Mouse (Mus musculus): ENCODE data around the gene Tspan17. TPM values are rescaled to one million over a fixed set of nuclear protein-coding genes. Genes with fewer than 3 reads are reported as not detected.

Gene Tspan17
- polyA plus RNA-seq, 1 experiment from 2014 or later = 21.3 TPM

DNA sequence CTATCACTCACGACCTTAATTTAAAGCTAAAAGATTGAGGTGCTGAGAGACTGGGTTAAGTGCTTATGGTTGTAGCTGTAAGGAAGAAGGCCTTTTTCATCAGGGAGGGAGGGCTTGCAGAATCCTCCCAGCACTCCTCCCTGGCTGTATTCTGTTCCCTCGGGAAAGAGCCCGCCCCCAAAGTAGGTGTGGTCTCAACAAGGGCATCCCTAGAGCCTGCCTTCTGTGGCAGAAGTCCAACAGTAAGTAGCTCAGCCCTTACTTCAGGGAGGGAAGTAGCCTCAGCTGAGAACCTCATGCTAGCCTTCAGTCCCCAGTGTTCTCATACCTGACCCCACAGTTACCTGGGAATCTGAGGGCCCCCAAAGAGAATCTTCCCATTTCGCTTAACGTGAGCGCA is 39.3 kb downstream of the Tspan17 start:
- no peak overlapping the region for H3K4me2 ChIP-seq (ENCODE audit: low read depth)
- ATAC-seq (ENCODE audit: insufficient read depth, low FRiP score, low TSS enrichment) (no peak), DNase-seq (ENCODE audit: low spot score) (no peak)
- no peaks in the 10 kb centered on the region for H3K36me3 ChIP-seq (ENCODE audit: control insufficient read depth, insufficient read depth, low read length)
- H3K9ac ChIP-seq (ENCODE audit: low read length) = no peak overlapping the region
- no peak overlapping the region for H3K4me3 ChIP-seq (ENCODE audit: low read depth, low read length)
- no peak overlapping the region for H3K27ac ChIP-seq (ENCODE audit: low read depth, low read length)
- no peaks in the 10 kb centered on the region for H3K27me3 ChIP-seq (ENCODE audit: control insufficient read depth, insufficient read depth, low read length)
- WGBS = 62% methylated on average over 6 of the region's 6 CpGs
- H3K4me1 ChIP-seq (ENCODE audit: control insufficient read depth, insufficient read depth, low read length) = peaks cover 8% of the 10 kb centered on the region; the same call in 1 of the 2 replicates
- H3K9me3 ChIP-seq (ENCODE audit: control insufficient read depth, low read length) = no peaks in the 10 kb centered on the region

DNA sequence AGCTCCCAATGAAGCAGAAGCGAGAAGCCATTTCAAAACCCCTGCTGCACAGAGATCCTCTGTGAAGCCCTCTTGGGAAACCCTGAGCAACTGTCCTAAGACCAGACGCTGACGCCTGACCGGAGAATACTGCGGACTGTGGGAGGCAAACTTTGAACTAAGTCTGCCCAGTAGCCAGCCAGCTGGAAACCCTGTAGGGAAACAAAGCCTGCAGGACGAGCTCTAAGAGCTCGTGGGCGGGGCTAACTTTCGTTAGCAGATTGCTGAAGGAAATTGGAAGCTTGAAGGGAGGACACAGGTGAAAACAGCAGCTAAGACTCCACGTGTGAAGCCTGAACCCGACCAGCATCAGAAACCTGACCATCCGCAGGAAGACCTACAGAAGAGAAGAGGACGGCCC is 40.3 kb downstream of the Tspan17 start:
- peaks cover 6% of the 10 kb centered on the region; the same call in 1 of the 2 replicates for H3K4me1 ChIP-seq (ENCODE audit: control insufficient read depth, insufficient read depth, low read length)
- H3K9ac ChIP-seq (ENCODE audit: low read length) = no peak overlapping the region; the same call in 1 of the 2 replicates
- H3K27ac ChIP-seq (ENCODE audit: low read depth, low read length) = no peak overlapping the region
- H3K9me3 ChIP-seq (ENCODE audit: control insufficient read depth, low read length) = no peaks in the 10 kb centered on the region
- no peaks in the 10 kb centered on the region for H3K27me3 ChIP-seq (ENCODE audit: control insufficient read depth, insufficient read depth, low read length)
- ATAC-seq (ENCODE audit: insufficient read depth, low FRiP score, low TSS enrichment) (no peak), DNase-seq (ENCODE audit: low spot score) (no peak)
- H3K4me2 ChIP-seq (ENCODE audit: low read depth) = 0 out of 2 replicates have a peak overlapping the region, but pooled peaks have one; percentile 7
- H3K36me3 ChIP-seq (ENCODE audit: control insufficient read depth, insufficient read depth, low read length) = no peaks in the 10 kb centered on the region
- 7% methylated on average over 13 of the region's 13 CpGs for WGBS
- no peak overlapping the region for H3K4me3 ChIP-seq (ENCODE audit: low read depth, low read length)

DNA sequence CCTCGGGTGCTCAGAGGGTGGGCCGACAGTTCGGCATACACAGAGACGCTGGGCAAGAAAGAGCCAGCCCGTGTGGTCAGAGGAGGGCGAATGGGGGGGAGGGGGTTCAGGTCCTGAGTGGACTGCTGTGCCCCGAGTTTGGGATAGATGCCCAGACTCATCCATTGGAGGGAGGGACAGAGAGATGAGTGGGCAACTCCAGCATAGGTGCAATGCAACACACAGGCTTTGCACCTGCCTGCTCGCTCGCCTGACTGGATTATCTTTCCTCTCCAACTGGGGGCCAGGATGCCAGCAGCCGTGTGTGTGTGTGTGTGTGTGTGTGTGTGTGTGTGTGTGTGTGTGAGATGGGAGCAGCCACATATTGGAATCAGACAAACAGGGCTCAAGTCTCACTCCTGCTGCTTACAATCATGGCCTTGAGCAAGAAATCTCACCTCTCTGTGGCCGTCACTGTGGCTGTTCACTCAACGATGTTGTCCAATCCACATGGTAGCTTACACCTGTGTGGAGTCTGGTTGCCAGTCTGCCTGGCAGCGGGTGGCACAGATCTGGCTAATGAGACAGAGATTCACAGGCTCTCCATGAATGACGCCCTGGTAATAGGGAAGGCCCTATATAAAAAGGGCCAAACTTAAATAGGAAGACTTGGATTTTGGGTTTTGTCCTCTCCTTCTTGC is 47.3 kb downstream of the Tspan17 start:
- 80% methylated on average over 14 of the region's 14 CpGs for WGBS
- ATAC-seq (ENCODE audit: insufficient read depth, low FRiP score, low TSS enrichment) = no peak

DNA sequence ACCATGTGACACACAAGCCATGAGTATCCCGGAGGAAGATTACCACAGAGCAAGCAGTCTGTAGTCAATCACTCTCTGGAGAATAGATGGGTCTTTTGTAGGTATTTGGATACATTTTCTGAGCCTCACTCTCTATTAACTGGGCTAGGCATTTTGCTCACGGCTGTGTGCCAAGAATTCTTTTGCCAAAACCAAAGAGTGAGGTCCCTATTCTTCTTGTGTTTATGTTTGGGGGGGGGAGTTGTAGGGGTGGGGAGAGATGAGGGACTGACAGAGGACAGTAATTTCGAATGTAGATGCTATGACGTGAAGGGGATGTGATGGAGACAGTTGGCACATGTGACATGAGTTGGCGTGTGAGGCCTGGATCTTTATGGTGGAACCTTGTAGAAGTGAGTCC is 47.9 kb downstream of the Tspan17 start:
- Histone ChIP-seq H3K9ac (ENCODE audit: low read length) (no peak overlapping the region), H3K4me1 (ENCODE audit: control insufficient read depth, insufficient read depth, low read length) (peaks cover 8% of the 10 kb centered on the region; the same call in 1 of the 2 replicates), H3K9me3 (ENCODE audit: control insufficient read depth, low read length) (no peaks in the 10 kb centered on the region), H3K27me3 (ENCODE audit: control insufficient read depth, insufficient read depth, low read length) (no peaks in the 10 kb centered on the region), H3K4me3 (ENCODE audit: low read depth, low read length) (no peak overlapping the region), H3K4me2 (ENCODE audit: low read depth) (no peak overlapping the region), H3K36me3 (ENCODE audit: control insufficient read depth, insufficient read depth, low read length) (no peaks in the 10 kb centered on the region), H3K27ac (ENCODE audit: low read depth, low read length) (no peak overlapping the region)
- 71% methylated on average over 5 of the region's 5 CpGs for WGBS
- DNase-seq (ENCODE audit: low spot score) (no peak), ATAC-seq (ENCODE audit: insufficient read depth, low FRiP score, low TSS enrichment) (no peak)

More for the DNA sequence above, 47.3 kb downstream of the Tspan17 start:
- H3K36me3 ChIP-seq (ENCODE audit: control insufficient read depth, insufficient read depth, low read length) = no peaks in the 10 kb centered on the region
- H3K9me3 ChIP-seq (ENCODE audit: control insufficient read depth, low read length) = no peaks in the 10 kb centered on the region
- H3K27ac ChIP-seq (ENCODE audit: low read depth, low read length) = no peak overlapping the region
- no peak overlapping the region for H3K9ac ChIP-seq (ENCODE audit: low read length)
- DNase-seq (ENCODE audit: low spot score) = no peak
- H3K4me2 ChIP-seq (ENCODE audit: low read depth) = no peak overlapping the region
- no peak overlapping the region for H3K4me3 ChIP-seq (ENCODE audit: low read depth, low read length)
- no peaks in the 10 kb centered on the region for H3K27me3 ChIP-seq (ENCODE audit: control insufficient read depth, insufficient read depth, low read length)
- peaks cover 8% of the 10 kb centered on the region; the same call in 1 of the 2 replicates for H3K4me1 ChIP-seq (ENCODE audit: control insufficient read depth, insufficient read depth, low read length)

DNA sequence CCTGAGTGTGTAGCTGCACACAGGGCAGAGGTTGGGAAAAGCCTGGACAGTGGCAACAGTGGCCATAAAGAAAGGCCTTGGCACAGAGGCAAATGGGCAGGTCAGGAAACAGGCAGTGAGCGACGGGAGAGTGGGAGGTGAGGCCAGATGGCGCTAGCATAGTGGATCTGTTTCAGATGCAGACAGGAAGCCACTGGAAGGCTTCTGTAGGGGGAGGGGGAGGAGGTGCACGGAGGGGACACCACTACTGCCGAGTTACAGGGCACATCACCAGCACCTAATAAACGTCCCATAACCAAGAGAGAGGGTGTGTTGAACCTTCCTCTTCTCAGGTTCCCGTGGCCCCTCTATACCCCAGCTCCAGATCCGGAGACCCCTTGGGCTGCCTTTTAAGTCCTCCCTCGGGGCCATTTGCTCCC is 48.3 kb downstream of the Tspan17 start:
- H3K9ac ChIP-seq (ENCODE audit: low read length) = no peak overlapping the region
- H3K4me1 ChIP-seq (ENCODE audit: control insufficient read depth, insufficient read depth, low read length) = peaks cover 8% of the 10 kb centered on the region; the same call in 1 of the 2 replicates
- H3K9me3 ChIP-seq (ENCODE audit: control insufficient read depth, low read length) = no peaks in the 10 kb centered on the region
- ATAC-seq (ENCODE audit: insufficient read depth, low FRiP score, low TSS enrichment) = no peak
- no peaks in the 10 kb centered on the region for H3K36me3 ChIP-seq (ENCODE audit: control insufficient read depth, insufficient read depth, low read length)
- H3K27ac ChIP-seq (ENCODE audit: low read depth, low read length) = no peak overlapping the region
- no peak for DNase-seq (ENCODE audit: low spot score)
- H3K4me2 ChIP-seq (ENCODE audit: low read depth) = peak overlapping the region; percentile 10; the same call in 1 of the 2 replicates
- no peaks in the 10 kb centered on the region for H3K27me3 ChIP-seq (ENCODE audit: control insufficient read depth, insufficient read depth, low read length)
- no peak overlapping the region for H3K4me3 ChIP-seq (ENCODE audit: low read depth, low read length)
- 8% methylated on average over 9 of the region's 9 CpGs for WGBS

DNA sequence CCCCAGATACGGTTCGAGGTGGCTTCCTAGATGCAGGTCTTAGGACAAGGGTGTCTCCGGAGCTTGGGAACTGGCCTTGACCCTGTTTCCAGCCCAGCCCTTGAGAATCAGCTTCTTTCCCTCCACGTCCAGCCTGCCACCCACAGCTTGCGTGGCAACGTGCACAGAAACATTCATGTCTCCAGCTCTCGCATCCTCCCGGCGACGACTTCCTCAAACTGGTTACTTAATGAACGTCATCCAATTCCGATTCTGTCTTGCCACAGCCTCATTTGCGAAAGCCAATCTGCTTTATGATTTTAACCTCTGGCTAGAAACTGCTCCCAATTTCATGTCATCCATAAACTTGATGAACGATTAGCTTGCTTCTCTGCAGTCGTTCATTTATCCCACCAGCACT is 49.4 kb downstream of the Tspan17 start:
- DNase-seq (ENCODE audit: low spot score) = no peak
- Histone ChIP-seq H3K4me3 (ENCODE audit: low read depth, low read length) (no peak overlapping the region), H3K27me3 (ENCODE audit: control insufficient read depth, insufficient read depth, low read length) (no peaks in the 10 kb centered on the region), H3K9me3 (ENCODE audit: control insufficient read depth, low read length) (no peaks in the 10 kb centered on the region), H3K27ac (ENCODE audit: low read depth, low read length) (no peak overlapping the region), H3K4me2 (ENCODE audit: low read depth) (no peak overlapping the region), H3K36me3 (ENCODE audit: control insufficient read depth, insufficient read depth, low read length) (no peaks in the 10 kb centered on the region), H3K4me1 (ENCODE audit: control insufficient read depth, insufficient read depth, low read length) (peaks cover 8% of the 10 kb centered on the region; the same call in 1 of the 2 replicates), H3K9ac (ENCODE audit: low read length) (no peak overlapping the region)
- 76% methylated on average over 15 of the region's 15 CpGs for WGBS
- no peak for ATAC-seq (ENCODE audit: insufficient read depth, low FRiP score, low TSS enrichment)

DNA sequence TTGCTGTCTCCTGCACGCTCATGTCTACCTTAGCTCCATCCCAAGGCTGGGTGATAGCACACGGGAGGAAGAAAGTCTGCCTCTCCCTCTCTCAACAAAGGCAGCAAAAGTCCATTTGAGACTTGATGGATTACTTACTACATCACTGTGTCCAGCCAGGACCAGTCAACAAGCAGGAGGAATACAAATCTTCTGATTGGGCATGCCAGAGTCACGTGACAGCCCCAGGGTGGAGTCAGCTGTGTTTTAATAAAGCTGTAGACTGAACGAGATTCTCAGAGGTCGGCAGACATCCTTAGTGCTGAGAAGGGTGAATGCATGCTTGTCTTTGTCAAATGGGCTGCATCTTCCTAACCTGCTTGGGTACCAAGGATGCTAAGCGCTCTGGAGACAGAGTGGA is 50.0 kb downstream of the Tspan17 start:
- peaks cover 8% of the 10 kb centered on the region; the same call in 1 of the 2 replicates for H3K4me1 ChIP-seq (ENCODE audit: control insufficient read depth, insufficient read depth, low read length)
- H3K4me3 ChIP-seq (ENCODE audit: low read depth, low read length) = no peak overlapping the region
- no peaks in the 10 kb centered on the region for H3K9me3 ChIP-seq (ENCODE audit: control insufficient read depth, low read length)
- DNase-seq (ENCODE audit: low spot score) = no peak
- no peak for ATAC-seq (ENCODE audit: insufficient read depth, low FRiP score, low TSS enrichment)
- WGBS = 61% methylated on average over 6 of the region's 6 CpGs
- H3K36me3 ChIP-seq (ENCODE audit: control insufficient read depth, insufficient read depth, low read length) = no peaks in the 10 kb centered on the region
- H3K9ac ChIP-seq (ENCODE audit: low read length) = no peak overlapping the region
- no peak overlapping the region for H3K27ac ChIP-seq (ENCODE audit: low read depth, low read length)
- no peak overlapping the region for H3K4me2 ChIP-seq (ENCODE audit: low read depth)
- no peaks in the 10 kb centered on the region for H3K27me3 ChIP-seq (ENCODE audit: control insufficient read depth, insufficient read depth, low read length)

DNA sequence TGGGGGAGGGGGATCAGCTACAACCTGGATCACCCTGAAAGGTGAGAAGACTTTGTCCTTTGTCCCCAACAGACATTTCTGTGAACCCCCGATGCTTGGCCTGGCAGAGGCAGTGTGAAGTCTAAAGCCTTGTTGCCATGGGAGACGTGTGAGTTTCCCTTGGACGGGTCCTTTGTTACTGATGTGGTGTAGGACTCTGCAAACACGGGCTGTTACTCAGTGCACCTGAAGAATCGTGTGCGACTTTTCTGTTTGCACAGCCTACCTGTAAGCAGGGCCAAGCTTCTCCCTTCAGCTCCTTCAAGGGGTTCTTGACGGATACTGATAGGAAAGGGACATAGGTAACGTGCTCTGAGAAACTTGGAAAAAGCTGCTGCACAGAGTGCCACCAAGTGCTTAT is 55.4 kb downstream of the Tspan17 start:
- Histone ChIP-seq H3K36me3 (ENCODE audit: control insufficient read depth, insufficient read depth, low read length) (no peaks in the 10 kb centered on the region), H3K4me2 (ENCODE audit: low read depth) (no peak overlapping the region), H3K27me3 (ENCODE audit: control insufficient read depth, insufficient read depth, low read length) (no peaks in the 10 kb centered on the region), H3K9me3 (ENCODE audit: control insufficient read depth, low read length) (no peaks in the 10 kb centered on the region), H3K4me1 (ENCODE audit: control insufficient read depth, insufficient read depth, low read length) (no peaks in the 10 kb centered on the region), H3K9ac (ENCODE audit: low read length) (no peak overlapping the region), H3K4me3 (ENCODE audit: low read depth, low read length) (no peak overlapping the region), H3K27ac (ENCODE audit: low read depth, low read length) (no peak overlapping the region)
- ATAC-seq (ENCODE audit: insufficient read depth, low FRiP score, low TSS enrichment) (no peak), DNase-seq (ENCODE audit: low spot score) (no peak)
- WGBS = 52% methylated on average over 8 of the region's 8 CpGs
